ENCODE assay signal across 19 mouse cellular contexts in genomic region chr7:113919505-113919904, GRCm38 (mm10).
DNase-seq lines count a peak whose midpoint lies in the region; ATAC-seq and TF ChIP-seq lines count a peak whose summit lies in the region.
"Had no signal": no experiment of that assay in that cellular context is flagged by ENCODE, and none has a peak within 500 bp of the region (broad histone marks: within the 10 kb centered on the region; RNA-seq: fewer than 3 reads in every experiment).

No protein-coding gene starts in this region.

- TF ChIP-seq CTCF in left cerebral cortex, adult 2 months (IDR thresholded peaks at IDR 0.05) = no peak

- no peak overlapping the region for H3K4me3 ChIP-seq in left cerebral cortex, adult 2 months
- H3K4me3 ChIP-seq: embryonic facial prominence, embryonic 13.5 days; limb, embryonic 12.5 days; liver, embryonic 12.5 days; megakaryocyte, embryonic 14.5 days; neural tube, embryonic 13.5 days; stomach, embryonic 15.5 days had no signal

- ATAC-seq in frontal cortex, adult (ENCODE audit: low TSS enrichment) = no peak
- ATAC-seq: liver, embryonic 12.5 days had no signal

- H3K27ac ChIP-seq in left cerebral cortex, adult 2 months = peak overlapping the region; percentile 20; the same call in 1 of the 2 replicates
- H3K27ac ChIP-seq: embryonic facial prominence, embryonic 13.5 days; kidney, postnatal 0 days; limb, embryonic 12.5 days; liver, embryonic 12.5 days; neural tube, embryonic 13.5 days; stomach, embryonic 15.5 days had no signal

- intact Hi-C loops in heart, postnatal 14 days (cut with DNase I) = no loop called here
- intact Hi-C loops in left cerebral cortex, adult 2 months (cut with DNase I) = loop anchor here (5.0 kb wide), 1 partner anchor 152 kb away; the partner anchor contains the start of gene Spon1

- peak; percentile 60 to 75 for DNase-seq in cerebellum, postnatal 10 days
- DNase-seq in cerebellum, adult 11-12 months = no peak
- peak; percentile 19 for DNase-seq in heart, adult 8-10 months (ENCODE audit: low spot score)
- DNase-seq in heart, postnatal 14 days = no peak
- DNase-seq in left cerebral cortex, adult 2 months (ENCODE audit: extremely low spot score in 1 of 2, low spot score in 2 of 2) = no peak
- no peak for DNase-seq in left cerebral cortex, adult 18-20 months (ENCODE audit: low spot score in 2 of 2)
- DNase-seq: B cell, adult 2 months; kidney, adult 18-20 months; lung, adult 2 months; midbrain, embryonic 14.5 days; thymus, adult 18-20 months had no signal

Comparison
In these comparisons a context has a peak if more than half of its experiments do, and no peak if none do; other contexts are left out.
1. DNase-seq: peak in cerebellum, postnatal 10 days (2 of 2) and heart, adult 8-10 months (single experiment); none in cerebellum, adult 11-12 months (single experiment), heart, postnatal 14 days (0 of 2), left cerebral cortex, adult 2 months (0 of 2) and left cerebral cortex, adult 18-20 months (0 of 2).